Mouse (Mus musculus) lung, postnatal 0 days (tissue): ENCODE measurements at regions not wholly inside any gene's neighbourhood (a gene's known extent, or its start where the extent isn't known, plus 50 kb on each side); places are given as distances from the start of the nearest gene placed in this dataset.

Experiments
- ATAC-seq: fragments of 200-750 bp; cut with Nextera tagmentation; 2 replicates; pipeline ENCODE4 v1.8.0; 2017; ENCODE audit warnings: moderate library complexity
- DNase-seq: peaks from one replicate; pipeline ENCODE4 v3.0.0-alpha.2; 2016; ENCODE audit warnings: low spot score
- H3K27ac ChIP-seq: fragments of 300-500 bp; sonication (generic); 2 replicates; pipeline ENCODE4 v1.5.1; 2014; ENCODE audit warnings: antibody characterized with exemption, mild to moderate bottlenecking, low read length, mixed read lengths
- H3K27me3 ChIP-seq: fragments of 300-500 bp; sonication (generic); replicated peaks from 2 replicates; pipeline ENCODE4 v1.6.1; 2014; ENCODE audit warnings: low read length, mixed read lengths; ENCODE audit not compliant: insufficient read depth
- H3K36me3 ChIP-seq: fragments of 300-500 bp; sonication (generic); 2 replicates; pipeline ENCODE4 v1.6.1; 2014; ENCODE audit warnings: low read length, mixed read lengths; ENCODE audit not compliant: insufficient read depth
- H3K4me1 ChIP-seq: fragments of 300-500 bp; sonication (generic); 2 replicates; pipeline ENCODE4 v1.6.1; 2014; ENCODE audit warnings: antibody characterized with exemption, low read depth, low read length, mixed read lengths; ENCODE audit not compliant: insufficient read depth
- H3K4me2 ChIP-seq: fragments of 300-500 bp; sonication (generic); replicated peaks from 2 replicates; pipeline ENCODE4 v1.6.1; 2014; ENCODE audit warnings: low read depth, mild to moderate bottlenecking, low read length, moderate library complexity, mixed read lengths
- H3K4me3 ChIP-seq: fragments of 300-500 bp; sonication (generic); 2 replicates; pipeline ENCODE4 v1.5.1; 2014; ENCODE audit warnings: low read depth, low read length
- H3K9ac ChIP-seq: fragments of 300-500 bp; sonication (generic); replicated peaks from 2 replicates; pipeline ENCODE4 v1.6.1; 2014; ENCODE audit warnings: low read depth, mild to moderate bottlenecking
- H3K9me3 ChIP-seq: fragments of 300-500 bp; sonication (generic); 2 replicates; pipeline ENCODE4 v1.6.1; 2016; ENCODE audit warnings: low read length, mixed read lengths
- CTCF ChIP-seq: IDR thresholded peaks from 2 replicates; pipeline ENCODE4 v1.5.1; 2016; ENCODE audit warnings: antibody characterized with exemption, mild to moderate bottlenecking
- EP300 ChIP-seq: IDR thresholded peaks from 2 replicates; pipeline ENCODE4 v1.6.1; 2016; ENCODE audit warnings: antibody characterized with exemption, mild to moderate bottlenecking, control low read depth
- WGBS: fragments of 180-500 bp; shearing (Covaris S2); extraction: QIAGEN DNeasy Blood & Tissue Kit; methylation state at CpG from one replicate; pipeline ENCODE4 v1.1.7; 2014; 5-methylcytosine and 5-hydroxymethylcytosine counted together

DNA sequence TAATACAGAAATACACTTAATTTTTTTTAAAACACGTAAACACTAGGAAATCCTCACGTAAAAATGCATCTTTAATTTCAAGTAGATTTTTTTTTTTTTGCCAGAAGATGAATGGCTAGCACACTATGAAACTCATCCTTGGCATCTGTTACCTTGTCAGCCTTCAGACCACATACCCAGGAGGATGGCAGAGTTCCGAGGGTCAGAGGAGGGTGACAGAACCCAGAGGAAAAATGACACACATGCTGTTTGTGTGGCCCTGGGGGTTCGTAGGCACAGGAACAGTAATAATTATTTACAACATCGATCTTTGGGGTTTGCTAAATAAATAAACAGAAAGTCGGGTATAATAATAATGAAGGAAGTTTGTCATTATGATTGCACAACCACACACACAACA lies 945.3 kb downstream of the Robo2 start:
- Histone ChIP-seq H3K36me3 (no peaks in the 10 kb centered on the region), H3K4me1 (no peaks in the 10 kb centered on the region), H3K4me2 (no peak overlapping the region), H3K4me3 (no peak overlapping the region), H3K9ac (no peak overlapping the region), H3K27me3 (no peaks in the 10 kb centered on the region), H3K27ac (no peak overlapping the region), H3K9me3 (no peaks in the 10 kb centered on the region)
- ATAC-seq = no peak
- 55% methylated on average over 6 of the region's 6 CpGs for WGBS
- no peak for DNase-seq
- TF ChIP-seq EP300 (no peak), CTCF (no peak)

DNA sequence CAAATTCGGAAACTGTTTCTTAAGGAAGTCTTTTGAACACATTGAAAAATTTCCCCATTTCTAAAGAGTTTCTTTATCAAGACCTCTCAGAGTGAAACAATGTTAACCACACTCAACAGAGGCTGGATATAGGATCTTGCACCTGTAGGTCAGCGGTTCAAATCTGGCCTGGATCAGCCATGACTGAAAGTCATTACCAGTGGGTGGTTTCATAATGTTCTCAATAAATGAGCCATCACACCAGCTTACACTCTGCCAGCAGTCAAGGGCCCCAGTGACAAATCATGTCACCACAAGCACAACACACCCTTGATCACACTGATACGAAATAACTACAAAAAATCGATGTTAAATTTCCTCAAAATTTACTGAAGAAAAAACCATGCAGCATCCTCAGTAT lies 949.1 kb downstream of the Robo2 start:
- Histone ChIP-seq H3K4me3 (no peak overlapping the region), H3K4me1 (no peaks in the 10 kb centered on the region), H3K36me3 (no peaks in the 10 kb centered on the region), H3K9ac (no peak overlapping the region), H3K4me2 (no peak overlapping the region), H3K9me3 (no peaks in the 10 kb centered on the region), H3K27ac (no peak overlapping the region), H3K27me3 (no peaks in the 10 kb centered on the region)
- DNase-seq (no peak), ATAC-seq (no peak)
- TF ChIP-seq CTCF (no peak), EP300 (no peak)
- WGBS = 84% methylated on average over 4 of the region's 4 CpGs

DNA sequence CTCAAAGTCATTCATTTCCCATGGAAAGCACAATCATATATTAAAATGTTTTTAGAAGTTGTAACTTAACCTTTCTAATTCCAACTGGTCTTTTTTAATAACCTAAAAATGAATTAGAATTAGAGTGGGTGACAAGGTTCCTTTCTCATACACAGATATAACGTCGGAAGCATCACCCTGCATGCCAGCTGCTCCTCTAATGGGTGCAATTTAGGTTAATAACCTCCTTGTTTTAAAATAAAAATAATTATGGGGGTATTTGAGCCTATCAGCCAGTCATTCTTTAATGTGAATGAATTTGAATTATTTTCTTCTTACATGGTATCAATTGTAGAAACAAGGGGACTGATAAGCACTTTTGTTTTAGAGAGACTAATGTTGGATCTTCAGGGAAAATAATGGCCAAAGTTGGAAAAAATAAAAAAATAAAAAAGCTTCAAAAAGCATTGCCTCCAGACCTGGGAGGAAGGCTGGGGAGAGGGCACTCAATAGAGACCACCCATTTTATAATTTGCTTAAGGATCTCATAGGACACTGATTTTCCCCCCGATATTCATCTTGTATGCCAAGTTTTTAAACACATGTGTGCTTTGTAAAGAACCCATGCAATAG lies 960.9 kb downstream of the Robo2 start:
- Histone ChIP-seq H3K9me3 (no peaks in the 10 kb centered on the region), H3K4me1 (no peaks in the 10 kb centered on the region), H3K4me3 (no peak overlapping the region), H3K27me3 (no peaks in the 10 kb centered on the region), H3K36me3 (no peaks in the 10 kb centered on the region), H3K4me2 (no peak overlapping the region), H3K27ac (no peak overlapping the region), H3K9ac (no peak overlapping the region)
- TF ChIP-seq EP300 (no peak), CTCF (no peak)
- WGBS = 94% methylated on average over 3 of the region's 3 CpGs
- DNase-seq (no peak), ATAC-seq (no peak)

DNA sequence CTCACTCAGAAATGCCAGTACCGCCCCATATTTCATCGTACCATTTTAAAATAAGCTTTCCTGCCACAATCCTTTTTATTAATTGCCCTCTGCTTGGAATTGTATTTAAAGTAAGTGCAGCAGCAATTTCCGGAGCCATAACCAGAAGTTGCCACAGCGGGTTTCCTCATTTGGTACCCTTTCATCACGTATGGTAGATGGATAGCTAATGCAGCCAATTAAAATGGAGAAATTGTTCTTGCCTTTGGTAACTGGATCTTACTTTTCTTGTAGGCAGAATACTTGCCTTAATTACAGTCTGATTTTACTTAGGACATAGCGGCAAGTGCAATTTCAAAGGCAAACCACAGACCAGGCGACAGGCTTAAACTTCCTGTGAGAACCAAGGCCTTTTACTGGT lies 961.8 kb downstream of the Robo2 start:
- H3K27me3 ChIP-seq = no peaks in the 10 kb centered on the region

DNA sequence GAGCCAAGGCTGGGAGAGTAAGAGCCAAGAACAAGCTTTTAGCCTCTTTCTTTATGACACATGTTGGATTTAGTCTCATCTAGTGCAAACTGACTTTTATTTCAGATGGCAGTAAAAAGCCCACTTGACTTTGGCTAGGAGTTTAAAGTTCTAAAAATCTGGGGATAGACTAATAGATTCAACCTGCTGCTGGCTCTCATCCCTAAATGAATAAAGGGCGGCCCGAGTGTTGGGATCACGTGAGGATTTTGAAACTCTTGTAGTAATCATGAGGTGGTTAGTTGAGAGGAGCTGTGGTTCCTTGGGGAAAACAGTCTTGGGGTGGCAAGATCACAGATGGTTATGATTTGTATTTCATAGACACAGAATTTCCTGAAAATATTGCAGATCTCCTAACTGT lies 975.9 kb downstream of the Robo2 start:
- TF ChIP-seq EP300 = no peak
- no peak for TF ChIP-seq CTCF
- Histone ChIP-seq H3K36me3 (no peaks in the 10 kb centered on the region), H3K9ac (no peak overlapping the region), H3K4me2 (no peak overlapping the region), H3K27ac (no peak overlapping the region), H3K4me3 (no peak overlapping the region), H3K9me3 (no peaks in the 10 kb centered on the region), H3K4me1 (no peaks in the 10 kb centered on the region), H3K27me3 (no peaks in the 10 kb centered on the region)
- DNase-seq (no peak), ATAC-seq (no peak)
- WGBS = 82% methylated on average over 3 of the region's 3 CpGs

More for the DNA sequence above, 961.8 kb downstream of the Robo2 start:
- H3K9me3 ChIP-seq = no peaks in the 10 kb centered on the region
- no peak overlapping the region for H3K9ac ChIP-seq
- no peak for ATAC-seq
- H3K36me3 ChIP-seq = no peaks in the 10 kb centered on the region
- TF ChIP-seq CTCF (no peak), EP300 (no peak)
- no peak overlapping the region for H3K4me3 ChIP-seq
- DNase-seq = no peak
- WGBS = 91% methylated on average over 7 of the region's 7 CpGs
- no peak overlapping the region for H3K27ac ChIP-seq
- H3K4me1 ChIP-seq = no peaks in the 10 kb centered on the region
- H3K4me2 ChIP-seq = no peak overlapping the region

DNA sequence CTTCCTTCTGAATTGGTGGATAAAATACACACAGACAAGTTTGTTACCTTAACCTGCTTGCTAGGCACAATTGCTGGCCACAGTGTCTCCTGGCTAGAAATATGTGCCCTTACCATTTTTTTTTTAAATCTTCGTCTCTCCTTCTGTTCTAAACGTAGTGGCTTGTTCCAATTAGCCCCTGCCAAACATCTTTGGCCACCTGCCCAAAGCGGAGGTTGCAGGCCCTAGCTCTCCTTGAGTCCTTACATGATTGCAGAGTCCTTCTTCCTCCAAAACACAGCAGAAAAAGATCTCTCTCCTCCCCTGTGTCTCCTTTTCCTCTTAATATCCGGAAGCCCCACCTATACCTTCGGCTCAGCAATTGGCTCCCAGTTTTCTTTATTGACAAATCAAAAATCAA lies 986.8 kb downstream of the Robo2 start:
- no peak overlapping the region for H3K4me3 ChIP-seq
- WGBS = 82% methylated on average over 5 of the region's 5 CpGs
- no peak overlapping the region for H3K9ac ChIP-seq
- H3K27ac ChIP-seq = no peak overlapping the region
- no peak overlapping the region for H3K4me2 ChIP-seq
- H3K9me3 ChIP-seq = no peaks in the 10 kb centered on the region
- no peaks in the 10 kb centered on the region for H3K4me1 ChIP-seq
- DNase-seq (no peak), ATAC-seq (no peak)
- H3K27me3 ChIP-seq = no peaks in the 10 kb centered on the region
- TF ChIP-seq CTCF (no peak), EP300 (no peak)
- no peaks in the 10 kb centered on the region for H3K36me3 ChIP-seq

DNA sequence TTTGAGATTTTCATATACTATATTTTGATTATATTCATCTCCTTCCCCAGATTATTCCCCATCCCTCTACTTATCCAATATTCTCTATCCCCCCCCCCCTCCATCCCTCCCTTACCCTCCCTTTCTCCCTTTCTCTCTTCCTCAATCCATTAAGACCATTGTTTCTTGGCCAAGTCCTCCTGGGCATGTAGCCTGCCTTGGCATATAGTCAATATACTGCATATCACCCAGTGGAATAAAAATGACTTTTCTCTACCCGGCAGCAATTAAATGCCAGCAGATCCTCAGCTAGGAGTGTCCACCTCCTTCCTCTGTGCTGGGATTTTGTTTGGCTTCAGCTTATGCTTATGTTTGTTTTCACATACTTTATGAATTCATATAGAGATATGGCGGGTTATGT lies 987.3 kb downstream of the Robo2 start:
- Histone ChIP-seq H3K4me1 (no peaks in the 10 kb centered on the region), H3K36me3 (no peaks in the 10 kb centered on the region), H3K27me3 (no peaks in the 10 kb centered on the region), H3K4me3 (no peak overlapping the region), H3K27ac (no peak overlapping the region), H3K4me2 (no peak overlapping the region), H3K9me3 (no peaks in the 10 kb centered on the region), H3K9ac (no peak overlapping the region)
- DNase-seq = no peak
- TF ChIP-seq CTCF (no peak), EP300 (no peak)
- WGBS = 74% methylated on average over 2 of the region's 2 CpGs
- ATAC-seq = no peak
